Mouse (Mus musculus): ENCODE data around the gene Mx1. TPM values are rescaled to one million over a fixed set of nuclear protein-coding genes. Genes with fewer than 3 reads are reported as not detected.

Gene Mx1
- polyA plus RNA-seq, 1 experiment from 2014 or later = not detected

DNA sequence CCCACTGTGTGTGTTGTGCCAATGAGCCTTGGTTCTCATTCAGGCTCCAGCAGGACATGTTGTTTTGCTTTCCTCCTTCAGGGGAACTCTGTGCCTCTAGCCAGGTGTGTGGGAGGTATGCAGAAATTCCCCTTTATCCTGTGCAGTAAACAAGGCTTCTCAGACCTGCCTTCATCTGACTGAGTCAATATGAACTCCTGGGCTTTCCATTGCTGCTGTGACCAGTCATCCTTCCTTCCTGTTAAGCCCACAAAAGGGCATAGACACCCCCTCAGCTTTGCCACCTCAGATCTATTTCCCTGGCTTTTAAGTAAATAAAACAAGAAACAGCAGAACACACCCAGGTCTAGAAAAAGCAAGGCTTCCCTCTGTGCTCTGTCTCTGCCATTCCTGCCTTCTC lies 61.0 kb downstream of the Mx1 start:
- no peak overlapping the region for H3K9ac ChIP-seq
- ATAC-seq = no peak
- H3K9me3 ChIP-seq (replicated peaks) = no peaks in the 10 kb centered on the region
- no peak overlapping the region for H3K27ac ChIP-seq
- no peaks in the 10 kb centered on the region for H3K27me3 ChIP-seq
- peaks cover 12% of the 10 kb centered on the region for H3K4me1 ChIP-seq
- H3K4me2 ChIP-seq = no peak overlapping the region
- no peak overlapping the region for H3K4me3 ChIP-seq
- H3K36me3 ChIP-seq (ENCODE audit: poor library complexity, severe bottlenecking) = no peaks in the 10 kb centered on the region

DNA sequence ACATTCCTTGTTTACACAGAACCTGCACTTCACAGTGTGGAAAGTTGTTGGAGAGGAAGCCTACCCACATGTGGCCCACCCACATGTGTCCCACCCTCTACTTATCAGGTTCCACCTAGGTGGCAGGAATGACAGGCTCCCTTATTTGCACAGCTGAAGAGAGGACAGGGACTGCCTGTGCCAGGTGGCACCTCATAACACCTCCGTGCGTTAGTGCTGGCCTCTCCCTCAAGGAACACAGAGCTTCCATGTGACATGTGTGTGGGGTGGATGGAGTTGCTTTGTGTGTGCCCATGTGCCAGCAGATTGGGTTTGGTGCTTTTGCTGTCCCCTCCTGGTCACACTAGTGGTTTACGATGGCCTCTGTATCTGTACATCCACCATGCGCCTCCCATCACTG lies 62.7 kb downstream of the Mx1 start:
- Histone ChIP-seq H3K9ac (no peak overlapping the region), H3K27me3 (no peaks in the 10 kb centered on the region), H3K27ac (no peak overlapping the region), H3K4me1 (peaks cover 12% of the 10 kb centered on the region), H3K4me3 (no peak overlapping the region), H3K4me2 (no peak overlapping the region), H3K9me3 (replicated peaks) (no peaks in the 10 kb centered on the region), H3K36me3 (ENCODE audit: poor library complexity, severe bottlenecking) (no peaks in the 10 kb centered on the region)
- ATAC-seq = no peak
- WGBS = 92% methylated on average over 4 of the region's 4 CpGs

GRCm38 (mm10) chr16:97397945-97398531 lies 64.7 kb downstream of the Mx1 start:
- Histone ChIP-seq H3K4me3 (no peak overlapping the region), H3K4me2 (no peak overlapping the region), H3K9me3 (replicated peaks) (no peaks in the 10 kb centered on the region), H3K4me1 (peaks cover 12% of the 10 kb centered on the region), H3K27me3 (no peaks in the 10 kb centered on the region), H3K36me3 (ENCODE audit: poor library complexity, severe bottlenecking) (no peaks in the 10 kb centered on the region), H3K27ac (no peak overlapping the region), H3K9ac (no peak overlapping the region)
- WGBS = 95% methylated on average over 2 of the region's 2 CpGs
- ATAC-seq = no peak

Other genes starting within 250 kb of the Mx1 start
- 0.98 and 1.0 TPM in 2 replicates for gene Bace2, start 106.2 kb downstream of the Mx1 start, polyA plus RNA-seq (2015; fragmentation: Nextera tagmentation; extraction: Ambion mirVana)
- gene Fam3b, start 51.9 kb upstream of the Mx1 start, polyA plus RNA-seq (2015; fragmentation: Nextera tagmentation; extraction: Ambion mirVana) = not detected in 2 replicates
- not detected in 2 replicates for gene Tmprss2, start 148.3 kb upstream of the Mx1 start, polyA plus RNA-seq (2015; fragmentation: Nextera tagmentation; extraction: Ambion mirVana)

All from forebrain, embryonic 13.5 days (tissue).